Mouse (Mus musculus): Measurements from ENCODE around the gene Chd9.
A peak's percentile ranks its signal among the peaks of the same experiment; 100 is the strongest.
"Not testable (repeated sequence)": the region's sequence is repeated elsewhere in the genome, so short reads cannot be mapped to it uniquely, and the experiment has no call there.

Chd9 gene

GRCm38 (mm10) chr8:90869920-90870777 lies 42.0 kb downstream of the Chd9 start:
- no peak for DNase-seq (ENCODE audit: low spot score in 2 of 2)

GRCm38 (mm10) chr8:90871375-90872080 lies 43.4 kb downstream of the Chd9 start:
- no peak for DNase-seq (ENCODE audit: low spot score in 2 of 2)

DNA sequence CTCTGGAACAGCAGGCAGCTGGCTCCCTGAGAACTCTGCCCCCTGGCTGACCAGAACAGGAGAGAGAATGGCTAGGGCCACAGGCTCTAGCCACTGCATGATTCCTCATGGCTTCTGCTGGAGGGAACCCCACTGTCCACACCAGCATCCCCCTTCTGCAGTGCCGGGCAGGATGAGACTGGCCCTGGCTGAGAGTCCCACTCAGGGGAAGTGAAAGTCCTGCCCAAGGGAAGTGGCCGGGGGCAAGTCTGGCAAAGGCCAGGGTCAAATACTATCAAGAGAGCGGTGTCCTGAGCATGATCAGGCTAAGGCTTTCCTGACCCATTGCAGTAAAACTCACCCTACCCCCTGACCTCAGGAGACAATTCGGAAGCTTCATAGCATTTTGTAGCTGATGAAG lies 44.9 kb downstream of the Chd9 start:
- DNase-seq (ENCODE audit: low spot score in 2 of 2) = no peak

DNA sequence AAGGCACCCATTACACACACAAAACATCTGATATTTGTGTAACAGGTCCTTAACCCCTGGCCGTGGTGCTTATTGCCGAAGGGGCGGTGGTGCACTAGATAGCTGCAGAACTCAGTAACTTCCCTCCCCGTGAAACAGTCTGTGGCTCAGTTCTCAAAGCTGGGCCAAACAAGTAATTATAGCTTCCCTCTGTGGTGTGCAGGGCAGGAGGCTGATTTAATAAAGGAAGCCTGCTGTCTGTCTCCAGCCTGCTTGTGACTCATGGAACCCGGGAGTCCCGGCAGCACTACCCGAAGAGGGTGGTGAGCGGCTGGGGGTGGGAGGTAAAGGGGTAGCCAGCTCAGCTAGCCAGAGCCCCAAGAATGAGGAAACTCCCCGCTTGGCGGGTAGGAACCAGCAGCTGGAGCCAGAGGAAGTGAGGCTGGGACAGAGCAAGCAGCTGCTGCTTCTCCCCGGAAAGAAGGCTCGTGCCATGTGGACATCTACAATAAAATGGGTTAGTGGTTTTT lies 48.1 kb downstream of the Chd9 start:
- DNase-seq (ENCODE audit: low spot score in 2 of 2) = no peak

DNA sequence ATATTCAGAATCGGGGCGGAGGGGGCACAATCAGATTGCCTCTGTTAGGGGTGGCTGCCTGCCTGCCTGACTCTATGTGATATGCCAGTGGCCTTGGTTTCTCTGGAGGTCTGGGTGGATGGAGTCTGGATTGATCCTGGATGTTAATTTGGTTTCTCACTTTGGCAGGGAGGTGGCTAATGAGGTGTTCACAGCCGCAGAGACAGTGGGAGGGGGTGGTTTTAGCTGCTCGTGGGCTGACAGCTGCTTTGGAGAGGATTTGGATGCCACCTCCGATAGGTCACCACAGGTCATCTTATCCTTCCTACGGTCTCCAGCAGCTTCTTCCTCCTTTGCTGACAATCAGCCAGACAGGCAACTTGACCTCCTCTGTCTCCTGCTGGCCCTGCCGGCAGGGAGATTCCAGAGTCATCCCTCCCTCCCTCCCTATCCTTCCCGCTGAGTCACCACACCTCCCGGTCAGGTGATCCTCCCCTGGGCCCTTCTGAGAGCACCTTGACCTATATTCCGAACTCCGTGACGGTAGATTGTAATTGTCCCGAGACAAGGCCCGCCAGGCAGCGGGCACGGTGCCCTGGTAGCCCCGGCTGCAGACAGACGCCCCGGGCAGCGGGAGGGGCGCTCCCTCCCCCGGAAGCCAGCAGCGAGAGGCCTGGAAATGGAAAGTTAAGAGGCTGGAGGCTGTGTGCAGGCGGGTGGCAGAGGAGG lies 48.7 kb downstream of the Chd9 start:
- DNase-seq (ENCODE audit: low spot score in 2 of 2) = peak; percentile 17 to 19

GRCm38 (mm10) chr8:90877430-90877975 lies 49.4 kb downstream of the Chd9 start:
- no peak for DNase-seq (ENCODE audit: low spot score in 2 of 2)

DNA sequence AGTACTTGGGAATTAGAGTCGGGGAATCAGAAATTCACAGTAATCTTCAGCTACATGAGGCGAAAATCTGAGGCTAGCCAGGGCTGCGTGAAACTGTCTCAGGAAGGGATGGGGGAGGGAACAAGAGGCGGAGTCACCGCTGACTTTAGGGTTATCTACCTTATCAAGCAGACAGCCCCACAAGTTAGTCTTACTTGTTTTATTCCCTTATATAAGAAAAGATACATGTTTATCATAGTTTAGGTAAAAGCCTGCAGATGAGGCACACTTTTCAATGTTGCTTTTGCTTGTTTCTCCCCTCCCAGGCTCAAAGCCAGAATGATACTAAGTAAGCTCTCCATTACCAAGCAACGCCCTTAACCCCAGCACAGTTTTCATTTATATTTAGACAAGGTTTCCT lies 50.4 kb downstream of the Chd9 start:
- DNase-seq (ENCODE audit: low spot score in 2 of 2) = no peak

- DNase-seq (ENCODE audit: low spot score in 2 of 2) = no peak
Observed at GRCm38 (mm10) chr8:90880041-90880440, 51.9 kb downstream of the Chd9 start.

DNA sequence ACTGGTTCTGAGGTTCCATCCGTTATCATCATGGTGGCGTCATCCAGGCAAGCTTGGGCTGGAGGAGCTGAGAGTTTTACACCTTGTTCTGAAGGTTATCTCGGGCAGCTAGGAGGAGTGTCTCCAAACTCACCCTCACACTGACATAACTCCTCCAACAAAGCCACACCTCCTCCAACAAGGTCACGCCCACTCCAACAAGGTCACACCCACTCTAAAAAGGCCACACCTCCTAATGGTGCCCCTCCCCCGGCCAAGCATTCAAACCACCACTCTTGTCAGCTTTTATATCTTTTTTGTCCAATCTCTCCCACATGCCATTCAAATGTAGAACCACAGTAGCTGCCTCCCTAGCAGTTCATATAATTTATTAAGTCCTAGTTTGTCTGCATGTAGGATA lies 53.0 kb downstream of the Chd9 start:
- no peak for DNase-seq (ENCODE audit: low spot score in 2 of 2)

DNA sequence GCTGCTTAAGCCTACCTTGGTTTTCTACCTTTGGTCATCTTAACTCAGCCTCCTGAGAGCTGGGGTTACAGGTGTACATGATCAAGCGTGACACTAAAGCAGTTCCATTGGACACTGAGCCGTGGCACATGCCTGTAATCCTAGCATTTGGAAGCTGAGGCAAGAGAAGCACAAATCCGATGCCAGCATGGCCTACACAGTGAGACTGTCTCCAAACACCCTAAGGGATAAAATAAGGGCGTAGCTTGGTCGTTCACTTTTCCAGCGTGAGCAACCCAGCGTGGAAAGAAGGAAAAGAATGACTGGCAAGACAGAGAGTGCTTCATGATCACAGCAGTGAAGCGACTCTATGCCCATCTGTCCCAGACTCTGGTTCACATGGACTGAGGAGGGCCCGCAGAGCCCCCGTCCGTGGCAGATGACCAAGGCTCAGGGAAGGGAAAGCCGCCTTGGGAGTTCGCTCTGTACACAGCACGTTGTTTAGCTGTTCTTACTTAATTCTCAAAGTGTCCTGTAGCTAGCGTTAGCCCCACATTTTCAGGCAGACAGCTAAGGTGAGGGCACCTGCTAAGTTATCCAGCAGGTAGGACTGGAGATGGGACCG lies 54.0 kb downstream of the Chd9 start:
- no peak for DNase-seq (ENCODE audit: low spot score in 2 of 2)

DNA sequence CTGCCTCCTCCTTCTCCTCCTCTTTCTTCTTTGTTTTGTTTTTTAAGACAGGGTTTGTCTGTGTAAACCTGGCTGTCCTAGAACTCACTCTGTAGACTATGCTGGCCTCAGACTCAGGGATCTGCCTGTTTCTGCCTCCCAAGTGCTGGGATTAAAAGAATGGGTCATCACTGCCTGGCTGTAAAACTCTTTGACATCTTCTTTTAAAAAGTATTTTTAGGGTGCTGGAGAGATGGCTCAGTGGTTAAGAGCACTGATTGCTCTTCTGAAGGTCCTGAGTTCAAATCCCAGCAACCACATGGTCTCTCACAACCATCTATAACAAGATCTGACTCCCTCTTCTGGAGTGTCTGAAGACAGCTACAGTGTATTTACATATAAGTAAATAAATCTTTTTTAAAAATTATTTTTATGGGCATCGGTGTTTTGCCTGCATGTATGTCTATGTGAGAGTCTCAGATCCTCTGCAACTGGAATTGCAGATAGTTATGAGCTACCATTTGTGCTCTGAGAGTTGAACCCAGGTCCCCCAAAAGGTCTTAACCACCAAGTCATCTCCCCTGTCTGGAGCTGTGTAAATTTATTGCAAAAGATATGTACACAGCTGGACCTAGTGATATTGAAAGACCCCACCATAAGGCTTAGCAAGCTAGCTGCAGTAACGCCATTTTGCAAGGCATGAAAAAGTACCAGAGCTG lies 57.7 kb downstream of the Chd9 start:
- no peak for DNase-seq (ENCODE audit: low spot score in 2 of 2)

DNA sequence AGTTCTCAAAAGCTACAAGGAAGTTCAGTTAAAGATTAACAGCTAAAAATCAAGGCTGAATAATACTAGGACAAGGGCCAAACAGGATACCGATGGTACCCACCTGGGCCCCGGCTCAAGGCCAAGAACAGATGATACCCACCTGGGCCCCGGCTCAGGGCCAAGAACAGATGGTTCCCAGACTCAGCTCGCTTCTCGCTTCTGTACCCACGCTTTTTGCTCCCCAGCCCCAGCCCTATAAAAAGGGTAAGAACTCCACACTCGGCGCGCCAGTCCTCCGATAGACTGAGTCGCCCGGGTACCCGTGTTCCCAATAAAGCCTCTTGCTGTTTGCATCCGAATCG lies 58.2 kb downstream of the Chd9 start:
- DNase-seq (ENCODE audit: low spot score in 2 of 2) = not testable (repeated sequence)

DNA sequence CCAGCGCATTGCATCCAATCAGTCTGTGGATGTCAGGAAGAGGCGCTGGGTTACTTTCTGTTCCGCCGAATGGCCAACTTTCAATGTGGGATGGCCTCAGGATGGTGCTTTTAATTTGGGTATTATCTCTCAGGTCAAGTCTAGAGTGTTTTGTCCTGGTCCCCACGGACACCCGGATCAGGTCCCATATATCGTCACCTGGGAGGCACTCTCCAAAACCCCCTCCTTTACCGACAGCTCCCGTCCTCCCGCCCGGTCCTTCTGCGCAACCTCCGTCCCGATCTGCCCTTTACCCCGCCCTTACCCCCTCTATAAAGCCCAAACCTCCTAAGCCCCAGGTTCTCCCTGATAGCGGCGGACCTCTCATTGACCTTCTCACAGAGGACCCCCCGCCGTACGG lies 59.2 kb downstream of the Chd9 start:
- not testable (repeated sequence) for DNase-seq (ENCODE audit: low spot score in 2 of 2)

DNA sequence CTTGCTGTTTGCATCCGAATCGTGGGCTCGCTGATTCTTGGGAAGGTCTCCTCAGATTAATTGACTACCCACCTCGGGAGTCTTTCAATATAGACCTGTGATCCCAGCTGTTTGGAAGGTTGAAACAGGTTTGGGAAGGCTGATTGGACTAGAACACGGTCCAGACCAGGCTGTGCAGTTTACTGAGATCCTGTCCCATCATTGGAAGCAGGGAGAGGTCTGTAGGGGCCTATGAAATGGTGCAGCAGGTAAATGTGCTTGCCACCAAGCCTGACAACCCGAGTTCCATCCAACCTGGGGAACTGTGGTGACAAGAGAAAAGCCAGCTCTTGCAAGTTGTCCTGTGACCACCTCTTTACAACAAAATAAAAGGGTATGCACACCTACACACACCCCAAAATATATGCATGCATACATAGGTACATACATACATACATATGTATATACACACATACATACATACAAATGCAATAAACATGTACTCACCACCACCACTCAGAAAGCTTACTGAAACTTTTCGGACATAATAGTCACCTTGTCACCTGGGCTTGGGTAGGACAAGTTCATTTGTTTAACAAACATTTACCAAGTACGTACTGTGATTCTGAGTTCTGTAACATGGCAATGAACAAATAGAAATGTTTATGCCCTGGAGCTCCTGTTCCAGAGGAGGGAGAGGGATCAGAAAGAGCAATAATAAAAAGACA lies 63.9 kb downstream of the Chd9 start:
- DNase-seq (ENCODE audit: low spot score in 2 of 2) = no peak

DNA sequence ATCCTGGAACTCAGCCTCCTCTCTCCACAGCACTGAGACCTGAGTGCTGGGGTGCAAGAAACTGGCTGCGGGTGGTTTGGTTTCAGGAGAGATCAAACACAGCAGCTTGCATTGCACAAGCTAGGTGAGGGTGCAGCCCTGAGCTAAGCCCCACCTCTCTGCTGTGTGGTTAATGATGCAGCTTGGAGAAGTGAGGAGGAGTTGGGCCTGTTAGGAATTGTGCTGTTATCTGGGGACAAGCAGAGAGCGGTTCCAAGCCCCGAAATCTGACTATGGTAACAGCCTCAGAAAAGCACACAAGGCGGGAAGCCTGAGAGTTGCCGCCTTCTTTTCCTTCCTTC lies 64.4 kb downstream of the Chd9 start:
- no peak for DNase-seq (ENCODE audit: low spot score in 2 of 2)

- no peak for DNase-seq (ENCODE audit: low spot score in 2 of 2)
Observed at GRCm38 (mm10) chr8:90894231-90894914, 66.2 kb downstream of the Chd9 start.

GRCm38 (mm10) chr8:90897343-90897742 lies 69.2 kb downstream of the Chd9 start:
- DNase-seq (ENCODE audit: low spot score in 2 of 2) = no peak

DNA sequence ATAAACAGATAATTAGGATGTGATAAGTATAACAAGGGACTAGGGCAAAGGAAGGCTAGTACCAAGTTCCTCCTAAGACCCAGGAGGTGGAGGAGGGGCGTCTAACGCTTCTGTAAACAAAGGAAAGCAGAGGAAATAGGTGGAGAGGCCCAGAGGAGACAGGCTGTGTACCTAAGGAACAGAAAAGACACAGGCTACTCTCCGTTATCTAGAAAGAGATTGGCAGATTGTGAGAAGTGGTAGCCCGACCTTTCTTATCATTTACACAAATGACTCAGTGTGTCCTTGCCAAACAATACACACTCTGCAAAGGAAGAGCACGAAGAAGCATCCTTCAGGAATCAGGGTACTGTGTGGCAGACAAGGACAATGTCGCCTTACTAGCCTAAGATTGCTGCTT lies 70.4 kb downstream of the Chd9 start:
- DNase-seq (ENCODE audit: low spot score in 2 of 2) = no peak

GRCm38 (mm10) chr8:90902002-90902401 lies 73.8 kb downstream of the Chd9 start:
- DNase-seq (ENCODE audit: low spot score in 2 of 2) = no peak

- DNase-seq (ENCODE audit: low spot score in 2 of 2) = no peak
Observed at GRCm38 (mm10) chr8:90904171-90904706, 76.1 kb downstream of the Chd9 start.
